Mouse (Mus musculus): ENCODE data around the gene Osgep.
"Not testable (repeated sequence)": the region's sequence is repeated elsewhere in the genome, so short reads cannot be mapped to it uniquely, and the experiment has no call there.

Osgep gene

DNA sequence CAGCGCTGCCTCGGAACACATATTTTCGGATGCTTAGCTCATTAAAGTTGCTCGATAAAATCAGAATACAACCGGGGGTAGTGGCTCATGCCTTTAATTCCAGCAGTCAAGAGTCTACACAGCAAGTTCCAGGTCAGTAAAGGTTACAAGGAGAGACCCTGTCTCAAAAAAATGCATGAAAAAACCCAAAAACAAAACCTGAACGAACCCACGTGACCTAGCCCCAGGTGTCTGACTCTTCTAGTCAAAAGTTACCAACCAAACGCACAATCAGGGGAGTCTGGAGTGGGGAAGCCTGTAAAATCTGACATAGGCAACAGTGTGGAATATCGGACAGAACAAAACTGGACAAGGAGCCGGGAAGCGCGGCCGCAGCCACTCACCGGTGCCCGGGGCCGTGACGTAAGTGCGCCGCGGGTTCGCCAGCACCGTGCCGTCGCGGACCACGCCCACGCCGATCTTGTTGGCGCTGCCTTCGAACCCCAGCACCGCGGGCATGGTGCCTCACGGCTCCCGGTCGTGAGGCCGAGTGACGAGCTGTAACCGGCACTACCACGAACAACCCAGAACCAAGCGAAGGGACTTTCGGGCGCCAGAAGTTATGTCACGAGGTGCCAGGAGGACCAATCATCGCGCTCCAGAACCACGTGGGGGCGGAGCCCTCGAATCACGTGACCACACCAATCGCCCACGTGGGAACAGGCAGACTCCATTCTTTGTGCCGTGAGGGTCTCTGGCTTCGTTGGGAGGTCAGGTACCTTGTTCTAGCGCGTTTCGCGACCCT, at the start of gene Osgep, which contains the start of gene Apex1:
TSS of gene Osgep (minus strand) at position 613 of the 784 bp plus-strand sequence.
TSS of gene Apex1 (plus strand) at position 688 of the 784 bp plus-strand sequence.
- peak; percentile 99 for DNase-seq (ENCODE audit: low spot score)

- DNase-seq (ENCODE audit: low spot score) = no peak
These were observed 49.0 kb upstream of the Osgep start for GRCm38 (mm10) chr14:50973700-50974099.

GRCm38 (mm10) chr14:50973054-50973453, 48.4 kb upstream of the Osgep start:
- not testable (repeated sequence) for DNase-seq (ENCODE audit: low spot score)

DNA sequence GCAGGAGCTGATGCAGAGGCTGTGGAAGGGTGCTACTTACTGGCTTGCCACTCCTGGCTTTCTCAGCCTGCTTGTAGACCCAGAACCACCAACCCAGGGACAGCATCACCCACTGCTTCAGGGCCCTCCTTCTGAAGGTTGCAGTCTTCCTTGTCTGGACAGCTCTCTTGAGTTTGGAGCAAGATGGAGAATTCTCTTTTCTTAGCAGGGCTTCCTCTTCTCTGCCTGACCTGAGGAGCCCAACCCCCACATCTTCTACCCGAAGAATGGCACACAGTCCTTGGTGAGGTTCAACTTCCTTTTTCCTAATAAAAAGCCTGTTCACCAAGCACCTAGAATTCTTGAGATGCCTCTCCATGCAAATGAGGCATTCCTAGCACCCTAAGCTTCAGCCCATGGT, 46.1 kb upstream of the Osgep start:
- DNase-seq (ENCODE audit: low spot score) = no peak

- DNase-seq (ENCODE audit: low spot score) = peak; percentile 43
These were observed 45.2 kb upstream of the Osgep start for GRCm38 (mm10) chr14:50969558-50970544.

- DNase-seq (ENCODE audit: low spot score) = no peak
These were observed 44.3 kb upstream of the Osgep start for GRCm38 (mm10) chr14:50969041-50969440.

- DNase-seq (ENCODE audit: low spot score) = no peak
These were observed 43.7 kb upstream of the Osgep start for GRCm38 (mm10) chr14:50968216-50968980.

- not testable (repeated sequence) for DNase-seq (ENCODE audit: low spot score)
These were observed 33.7 kb upstream of the Osgep start for GRCm38 (mm10) chr14:50958289-50958995.

DNA sequence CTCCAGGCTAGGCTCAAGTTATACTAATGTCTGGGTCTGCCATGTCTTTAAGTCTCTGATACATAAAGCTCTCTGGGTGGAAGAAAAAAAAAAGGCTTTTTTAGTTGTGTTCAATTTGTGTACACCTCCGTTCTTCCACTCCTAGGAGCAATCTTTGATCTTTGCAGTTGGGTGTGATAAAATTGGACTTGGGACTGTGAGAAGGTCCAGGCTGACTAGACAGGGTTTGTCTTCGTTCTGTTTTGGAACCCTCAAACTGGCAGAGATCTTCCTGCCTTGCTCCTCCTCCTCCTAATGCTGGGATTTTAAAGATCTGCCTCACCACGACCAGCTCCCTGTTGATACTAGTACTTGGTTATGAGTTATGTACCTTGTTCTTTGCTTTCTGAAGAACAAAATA, 32.5 kb upstream of the Osgep start:
- DNase-seq (ENCODE audit: low spot score) = not testable (repeated sequence)

GRCm38 (mm10) chr14:50956724-50957123, 32.0 kb upstream of the Osgep start:
- DNase-seq (ENCODE audit: low spot score) = not testable (repeated sequence)

- not testable (repeated sequence) for DNase-seq (ENCODE audit: low spot score)
These were observed 31.3 kb upstream of the Osgep start, which contains the start of gene Pnp2 for GRCm38 (mm10) chr14:50955942-50956508. Gene Pnp2, plus strand, starts transcription at chr14:50955992.

DNA sequence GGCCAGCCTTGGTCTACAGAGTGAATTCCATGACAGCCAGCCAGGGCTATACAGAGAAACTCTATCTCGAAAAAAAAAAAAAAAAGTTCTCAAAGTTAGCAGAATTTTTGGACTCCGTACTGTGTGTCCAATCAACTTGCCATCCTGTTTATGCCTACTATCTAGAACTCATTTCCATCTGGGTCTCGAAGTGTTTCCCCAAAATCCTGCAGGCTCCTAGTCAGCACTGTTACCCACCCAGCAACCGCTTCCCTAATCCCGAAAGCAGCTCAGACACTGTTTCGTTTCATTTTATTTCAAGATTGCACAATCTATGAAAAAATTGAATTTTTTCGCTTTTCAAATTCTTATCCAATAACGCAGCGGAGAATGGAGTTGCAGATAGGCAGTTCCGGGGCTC, 30.8 kb upstream of the Osgep start:
- no peak for DNase-seq (ENCODE audit: low spot score)

DNA sequence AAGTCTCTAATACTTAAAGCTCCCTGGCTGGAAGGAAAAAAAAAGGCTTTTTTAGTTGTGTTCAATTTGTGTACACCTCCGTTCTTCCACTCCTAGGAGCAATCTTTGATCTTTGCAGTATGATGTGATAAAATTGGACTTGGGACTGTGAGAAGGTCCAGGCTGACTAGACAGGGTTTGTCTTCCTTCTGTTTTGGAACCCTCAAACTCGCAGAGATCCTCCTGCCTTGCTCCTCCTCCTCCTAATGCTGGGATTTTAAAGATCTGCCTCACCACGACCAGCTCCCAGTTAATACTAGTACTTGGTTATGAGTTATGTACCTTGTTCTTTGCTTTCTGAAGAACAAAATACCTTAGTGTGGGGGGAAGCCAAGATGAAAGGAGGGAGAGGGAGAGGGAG, 20.8 kb upstream of the Osgep start:
- DNase-seq (ENCODE audit: low spot score) = not testable (repeated sequence)

DNA sequence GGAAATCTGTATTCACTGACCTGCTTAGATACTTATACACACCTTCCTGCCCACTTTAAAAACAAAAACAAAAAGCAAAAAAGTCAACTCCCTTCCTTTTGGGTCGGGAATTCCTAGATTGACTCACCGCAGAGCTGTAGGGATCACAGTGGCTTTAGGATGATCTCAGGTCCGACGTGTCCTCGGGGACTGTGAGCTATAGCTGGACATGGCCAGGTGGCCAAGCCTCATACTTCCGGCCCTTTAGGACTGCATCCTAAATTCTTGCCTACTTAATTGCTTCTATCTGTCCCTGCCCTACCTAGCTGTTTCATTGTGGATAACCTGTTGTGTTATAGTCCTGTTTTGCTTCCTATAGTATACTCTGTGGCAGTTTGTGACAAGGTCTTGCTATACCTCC, 20.4 kb upstream of the Osgep start:
- not testable (repeated sequence) for DNase-seq (ENCODE audit: low spot score)

DNA sequence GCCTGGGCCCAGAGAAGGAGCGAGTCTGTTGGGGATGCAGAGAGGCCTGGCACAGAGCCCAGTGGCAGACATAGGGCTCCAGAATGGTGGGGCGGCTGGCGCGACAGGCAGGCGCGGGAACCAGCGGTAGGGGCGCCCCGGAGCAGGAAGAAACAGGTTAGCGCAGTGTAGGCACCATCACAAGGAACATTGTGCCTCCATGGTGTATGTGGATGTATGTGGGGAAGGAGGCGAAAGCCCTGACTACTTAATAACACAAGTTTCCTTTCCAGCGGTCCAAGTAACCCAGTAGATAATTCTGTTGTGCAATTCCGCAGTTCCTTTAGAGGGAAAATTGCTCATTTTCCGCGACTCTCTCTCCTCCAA, 20.0 kb upstream of the Osgep start:
- DNase-seq (ENCODE audit: low spot score) = peak; percentile 65

DNA sequence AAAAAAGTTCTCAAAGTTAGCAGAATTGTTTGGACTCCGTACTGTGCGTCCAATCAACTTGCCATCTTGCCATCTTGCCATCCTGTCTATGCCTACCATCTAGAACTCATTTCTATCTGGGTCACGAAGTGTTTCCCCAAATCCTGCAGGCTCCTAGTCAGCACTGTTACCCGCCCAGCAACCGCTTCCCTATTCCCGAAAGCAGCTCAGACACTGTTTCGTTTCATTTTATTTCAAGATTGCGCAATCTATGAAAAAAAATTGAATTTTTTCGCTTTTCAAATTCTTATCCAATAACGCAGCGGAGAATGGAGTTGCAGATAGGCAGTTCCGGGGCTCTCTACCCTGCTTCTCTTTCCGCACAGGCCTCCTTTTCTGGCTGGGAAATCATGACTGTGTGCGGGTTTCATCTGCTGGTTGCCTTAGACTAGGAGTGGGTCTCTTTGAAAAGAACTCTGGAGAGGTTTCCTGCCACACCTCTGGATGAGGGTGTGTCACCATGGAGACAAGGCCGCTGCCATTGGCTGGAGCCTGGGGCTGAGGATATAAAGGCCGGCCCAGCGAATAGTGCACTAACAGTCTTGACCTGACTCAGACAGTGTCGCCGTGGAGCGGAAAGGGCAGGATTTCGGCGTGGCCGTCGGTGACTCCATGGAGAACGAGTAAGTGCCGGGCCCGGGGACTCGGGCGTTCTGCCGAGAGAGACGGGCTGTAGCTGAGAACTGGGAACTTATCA, 19.4 kb upstream of the Osgep start, which contains the start of gene Gm49342:
TSS of gene Gm49342 (plus strand) at position 586 of the 736 bp plus-strand sequence.
- DNase-seq (ENCODE audit: low spot score) = peak; percentile 92

DNA sequence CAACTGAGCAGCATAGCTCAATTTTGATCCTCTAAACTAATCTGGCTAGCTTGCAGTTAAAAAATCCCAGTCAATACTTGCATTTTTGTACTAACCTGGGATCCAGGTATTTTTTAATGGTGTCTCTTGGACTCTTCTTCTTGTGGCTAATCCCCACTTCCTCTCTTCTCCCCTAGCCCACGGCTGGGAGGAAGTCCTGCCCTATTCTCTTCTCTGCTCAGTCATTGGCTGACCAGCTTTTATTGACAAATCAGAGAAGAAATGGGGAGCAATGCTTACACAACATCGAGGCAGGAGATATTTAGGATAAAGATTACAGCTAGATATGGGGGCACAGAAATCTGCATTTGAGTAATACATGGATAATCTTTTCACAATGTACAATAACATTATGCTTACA, 14.2 kb upstream of the Osgep start:
- DNase-seq (ENCODE audit: low spot score) = no peak

DNA sequence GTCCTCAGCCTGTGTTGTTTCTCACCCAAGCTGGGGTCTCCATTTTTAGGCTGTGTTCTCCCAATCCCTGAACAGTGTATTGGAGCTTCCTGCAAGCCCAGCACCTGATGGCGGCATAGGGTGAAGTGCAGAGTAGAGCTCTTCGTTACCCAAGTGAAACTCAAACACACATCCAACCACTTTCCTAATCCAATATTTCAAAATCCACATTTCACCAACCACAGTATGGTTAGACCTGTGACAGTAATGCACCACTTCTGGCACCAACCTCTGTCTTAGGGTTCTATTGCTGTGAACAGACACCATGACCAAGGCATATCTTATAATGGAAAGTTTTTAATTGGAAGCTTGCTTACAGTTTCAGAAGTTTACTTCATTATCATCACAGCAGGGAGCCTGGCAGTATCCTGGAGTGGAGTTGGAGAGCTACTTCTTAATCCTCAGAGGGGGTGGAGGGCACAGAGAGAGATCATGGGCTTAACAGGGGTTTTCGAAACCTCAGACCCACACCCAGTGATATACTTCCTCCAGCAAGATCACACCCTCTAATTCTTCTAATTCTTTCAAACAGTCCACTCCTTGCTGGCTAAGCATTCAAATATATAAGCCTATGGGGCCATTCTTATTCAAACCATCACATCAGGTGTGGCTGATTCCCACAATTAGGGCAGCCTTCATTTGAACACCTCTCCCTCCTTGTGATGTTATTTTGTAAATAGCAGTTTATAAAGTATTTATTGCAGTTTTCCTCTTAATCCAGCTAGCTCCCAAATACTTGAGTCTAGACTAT, 13.6 kb upstream of the Osgep start:
- no peak for DNase-seq (ENCODE audit: low spot score)

DNA sequence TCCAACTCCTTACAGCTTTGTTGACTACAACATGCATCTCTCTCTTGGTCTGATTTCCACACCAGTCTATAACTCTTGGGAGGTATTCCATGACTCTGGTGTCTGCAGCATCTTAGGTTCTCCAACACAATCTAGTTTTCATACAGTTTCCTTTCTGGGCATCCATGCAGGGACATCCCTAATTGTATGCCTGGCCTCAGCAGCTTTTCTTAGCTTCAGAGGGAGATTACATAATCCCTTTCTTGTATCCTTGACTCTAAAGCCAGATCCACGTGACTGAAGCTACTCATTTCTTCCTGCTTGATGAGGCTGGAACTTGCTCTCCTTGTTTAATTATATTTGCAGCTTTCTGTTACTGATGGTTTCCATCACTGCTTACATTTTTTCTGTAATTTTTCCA, 12.0 kb upstream of the Osgep start:
- DNase-seq (ENCODE audit: low spot score) = no peak

Data from retina, embryonic 14.5 days (tissue).